Mouse (Mus musculus) lung, adult 2 months (tissue): Measurements from ENCODE around the gene Gdap1l1.

Experiments
- CTCF ChIP-seq: fragments of 200-500 bp; IDR thresholded peaks from 2 replicates; pipeline ENCODE4 v1.5.1; 2011; ENCODE audit warnings: mild to moderate bottlenecking, low read length, control low read depth; ENCODE audit not compliant: insufficient read depth
- POLR2A ChIP-seq: fragments of 200-500 bp; IDR thresholded peaks from 2 replicates; pipeline ENCODE4 v1.6.1; 2011; ENCODE audit warnings: low read depth, mild to moderate bottlenecking, control low read depth, low read length, borderline replicate concordance; ENCODE audit errors: extremely low read depth

- 0 out of 2 replicates have a peak, but pooled peaks have one; percentile 19 for TF ChIP-seq CTCF
- no peak for TF ChIP-seq POLR2A
Measured at GRCm38 (mm10) chr2:163452738-163453137, 14.5 kb downstream of the Gdap1l1 start.
